Mouse (Mus musculus) layer of hippocampus, postnatal 14 days (tissue): ENCODE measurements around the gene Tnks1bp1. TPM values are rescaled to one million over a fixed set of nuclear protein-coding genes. Genes with fewer than 3 reads are reported as not detected.

ENCODE experiments used
- DNase-seq, 2 experiments: peaks; one replicate each; pipeline ENCODE4 v3.0.0; 2021 to 2022; ENCODE audit warnings: low spot score in 2 of 2, mixed read lengths in 1 of 2
- long read RNA-seq, 2 experiments: library from polyadenylated mRNA; stranded (forward); transcript quantifications; one replicate each; pipeline ENCODE4 v2.0.0; 2021
- total RNA-seq, 2 experiments: library from RNA; stranded (reverse); gene quantifications; 2 replicates each; pipeline ENCODE4 v1.2.3; 2021

The Tnks1bp1 gene
- 100 to 1,000 TPM; 128 to 141 TPM for total RNA-seq
- long read RNA-seq, experiment 1, full-length matches to known transcripts, result 2 of 17 reads
- long read RNA-seq, experiment 1, partial matches to known transcripts, result 11 of 17 reads
- long read RNA-seq, experiment 1, other reads (novel, unspliced or antisense), result 4 of 17 reads
- long read RNA-seq, experiment 2, partial matches to known transcripts, result 11 of 16 reads
- long read RNA-seq, experiment 2, other reads (novel, unspliced or antisense), result 5 of 16 reads

GRCm38 (mm10) chr2:85047596-85048167 lies at the start of gene Tnks1bp1:
TSS of gene Tnks1bp1 (plus strand) at chr2:85048022.
- peak; percentile 90 to 95 for DNase-seq

DNA sequence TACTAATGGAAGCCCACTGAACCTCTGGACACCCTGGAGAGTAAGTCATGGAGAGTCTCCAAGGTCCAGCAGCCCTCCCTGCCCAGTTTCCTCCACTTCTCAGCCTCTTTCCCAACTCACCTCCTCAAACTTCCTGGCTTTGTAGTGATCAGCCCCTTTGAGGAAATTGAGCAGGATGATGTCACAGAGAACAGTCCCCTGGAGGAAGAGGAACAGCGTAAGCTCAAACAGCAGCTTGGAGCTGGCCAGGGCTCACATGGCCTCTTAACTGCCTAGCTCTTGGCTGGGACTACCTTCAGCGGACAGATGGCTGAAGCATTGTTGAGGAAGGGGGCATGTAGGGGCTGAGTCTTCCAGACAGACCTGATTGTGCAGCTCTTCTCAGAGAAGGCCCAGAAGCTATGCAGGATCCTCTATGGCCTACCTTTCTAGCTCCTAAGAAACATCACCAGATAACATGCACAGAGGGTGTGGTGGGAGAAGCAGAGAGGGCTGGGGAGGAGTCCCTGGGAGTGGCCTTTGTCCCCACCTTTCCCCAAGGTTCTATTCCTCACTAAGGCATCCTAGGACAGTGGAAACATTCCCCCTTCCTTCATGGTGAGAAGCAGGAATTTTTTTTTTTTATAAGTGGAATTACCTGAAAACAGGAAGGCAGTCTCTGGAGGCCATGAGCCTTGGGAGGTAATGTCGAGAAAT lies 48.2 kb upstream of the Tnks1bp1 start:
- no peak for DNase-seq

DNA sequence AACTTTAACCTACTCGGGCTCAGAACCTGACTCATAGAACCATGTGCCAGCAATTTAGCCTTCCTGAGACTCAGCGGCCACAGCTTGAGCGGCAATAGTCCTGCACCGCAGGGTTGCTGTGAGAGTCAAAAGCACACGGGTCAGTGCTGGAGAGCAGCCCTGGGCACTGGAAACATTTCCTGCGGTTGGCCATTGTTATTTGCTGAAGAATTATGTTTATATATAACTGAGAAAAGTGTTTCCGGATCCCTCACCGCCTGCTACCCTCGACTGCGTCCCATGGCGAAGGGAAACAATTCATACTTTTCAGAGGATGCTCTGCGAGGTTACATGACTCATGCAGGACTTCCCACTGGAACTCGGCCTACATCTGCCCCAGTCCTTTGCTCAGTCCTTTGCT lies 46.3 kb upstream of the Tnks1bp1 start:
- no peak for DNase-seq

DNA sequence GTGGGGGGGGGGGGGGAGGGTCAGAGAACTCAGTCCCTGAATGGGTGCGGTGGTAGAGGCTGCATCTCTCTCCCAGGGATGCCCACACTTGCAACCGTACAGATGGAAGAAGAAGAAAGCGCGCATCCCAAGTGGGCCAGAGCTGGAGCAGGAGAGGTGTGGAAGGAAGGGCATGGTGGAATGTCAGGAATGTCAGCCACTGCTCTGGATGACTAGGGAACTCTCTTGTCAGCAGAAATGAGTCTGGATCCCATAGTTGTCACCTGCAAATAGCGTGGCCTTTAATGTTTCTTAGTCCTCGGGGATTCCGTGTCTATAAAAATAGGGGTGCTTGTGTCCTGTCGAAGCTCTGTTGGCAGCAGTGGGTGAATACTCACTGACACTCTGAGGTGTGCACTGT lies 45.2 kb upstream of the Tnks1bp1 start:
- no peak for DNase-seq

- DNase-seq, result peak in 1 of 2 experiments; percentile 29
These were observed 43.5 kb upstream of the Tnks1bp1 start for GRCm38 (mm10) chr2:85004341-85004740.

DNA sequence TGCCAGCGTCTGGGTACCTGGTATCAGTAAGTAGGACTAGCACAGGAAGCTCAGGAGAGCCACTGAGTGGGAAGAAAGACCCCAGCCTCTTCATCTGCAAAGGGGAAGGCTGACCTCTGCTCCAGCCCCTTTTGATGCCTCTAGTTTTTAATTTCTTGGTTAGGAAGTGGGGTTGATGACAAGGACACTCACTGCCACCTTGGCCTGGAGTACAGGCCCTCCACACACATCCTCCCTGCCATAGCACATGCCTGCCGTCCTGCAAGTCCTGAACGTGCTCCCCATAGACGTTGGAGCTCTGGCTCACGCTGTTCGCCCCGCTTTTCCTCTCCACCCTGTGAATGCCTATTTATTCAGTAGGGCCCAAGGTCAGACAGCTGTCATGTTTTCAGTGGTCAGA lies 41.2 kb upstream of the Tnks1bp1 start:
- no peak for DNase-seq

DNA sequence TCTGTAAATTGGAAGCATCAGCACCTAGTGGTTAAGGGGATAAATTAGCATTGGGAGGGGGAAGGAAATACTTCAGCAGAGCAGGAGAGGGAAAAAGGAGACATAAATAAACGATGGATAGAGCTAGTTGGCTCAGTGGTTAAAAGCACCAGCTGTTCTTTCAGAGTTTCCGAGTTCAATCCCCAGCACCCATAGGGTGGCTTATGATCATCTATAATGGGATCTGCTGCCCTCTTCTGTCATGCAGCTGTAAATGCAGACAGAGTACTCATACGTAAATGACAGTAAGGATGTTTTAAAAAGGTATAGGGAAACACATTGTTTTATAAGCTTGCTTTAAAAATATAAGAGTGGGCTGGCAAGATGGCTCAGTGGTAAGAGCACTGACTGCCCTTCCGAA lies 40.1 kb upstream of the Tnks1bp1 start:
- DNase-seq, result no peak

GRCm38 (mm10) chr2:85009212-85009611 lies 38.6 kb upstream of the Tnks1bp1 start:
- no peak for DNase-seq

DNA sequence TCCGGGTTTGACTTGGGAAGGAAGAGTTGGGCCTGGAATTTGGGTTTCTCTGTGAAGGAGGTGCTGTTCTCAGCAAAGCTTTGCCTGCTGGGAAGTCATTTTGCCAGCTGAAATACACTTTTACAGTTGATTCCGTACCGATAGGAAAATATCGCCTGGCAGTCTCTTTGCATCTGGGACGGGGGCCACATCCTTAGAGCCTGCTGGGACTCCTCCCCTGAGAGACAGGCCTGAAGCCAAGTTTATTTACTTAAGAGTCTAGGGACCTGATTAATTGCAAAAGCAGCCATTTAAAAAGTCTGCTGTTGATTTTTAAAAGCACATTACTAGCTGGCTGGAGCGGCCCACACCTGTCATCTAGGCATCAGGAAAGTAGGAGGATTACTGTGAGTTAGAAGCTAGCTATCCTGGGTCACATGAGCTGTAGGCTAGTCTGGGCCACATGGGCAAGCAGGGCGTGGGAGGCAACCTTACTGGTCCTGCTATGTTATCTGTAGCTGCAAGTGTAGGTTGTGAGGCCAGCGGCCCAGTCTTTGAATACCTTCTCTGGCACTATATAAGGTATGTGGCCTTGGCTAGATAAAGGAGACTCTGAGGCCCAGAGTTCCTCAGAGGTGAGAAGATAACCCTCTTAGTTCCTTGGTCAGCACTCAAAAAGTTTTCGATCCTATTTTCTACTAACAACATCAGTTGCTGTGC lies 35.8 kb upstream of the Tnks1bp1 start:
- no peak for DNase-seq

- peak in 1 of 2 experiments; percentile 50 for DNase-seq
These were observed 35.1 kb upstream of the Tnks1bp1 start for GRCm38 (mm10) chr2:85012679-85013078.

- DNase-seq, result no peak
These were observed 33.8 kb upstream of the Tnks1bp1 start for GRCm38 (mm10) chr2:85013826-85014587.

GRCm38 (mm10) chr2:85014588-85014982 lies 33.2 kb upstream of the Tnks1bp1 start:
- DNase-seq, result peak; percentile 56 to 72

GRCm38 (mm10) chr2:85022043-85022442 lies 25.8 kb upstream of the Tnks1bp1 start:
- DNase-seq, result peak in 1 of 2 experiments; percentile 57

- DNase-seq, result no peak
These were observed 21.6 kb upstream of the Tnks1bp1 start for GRCm38 (mm10) chr2:85026178-85026577.

GRCm38 (mm10) chr2:85027281-85027680 lies 20.5 kb upstream of the Tnks1bp1 start:
- DNase-seq, result no peak

DNA sequence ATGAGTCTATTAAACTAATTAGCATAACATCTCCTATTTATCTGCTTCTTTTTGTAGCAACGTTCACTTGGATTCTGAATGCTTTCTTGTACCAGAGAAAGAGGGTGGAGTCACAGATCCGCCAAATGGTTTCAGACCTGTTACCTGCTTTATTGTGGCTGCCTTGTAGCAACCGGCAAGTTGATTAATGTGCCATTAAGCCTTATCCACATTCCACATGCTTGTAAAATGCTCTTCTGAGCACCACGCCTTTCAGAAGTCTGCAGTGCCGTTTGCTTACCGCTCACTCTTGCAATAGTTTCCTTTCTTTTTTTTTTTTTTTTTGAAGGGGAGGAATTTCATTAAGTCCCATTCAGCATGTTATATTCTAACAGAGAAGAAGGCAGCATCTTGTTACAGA lies 17.9 kb upstream of the Tnks1bp1 start:
- DNase-seq, result no peak

- no peak for DNase-seq
These were observed 16.8 kb upstream of the Tnks1bp1 start for GRCm38 (mm10) chr2:85030989-85031388.

DNA sequence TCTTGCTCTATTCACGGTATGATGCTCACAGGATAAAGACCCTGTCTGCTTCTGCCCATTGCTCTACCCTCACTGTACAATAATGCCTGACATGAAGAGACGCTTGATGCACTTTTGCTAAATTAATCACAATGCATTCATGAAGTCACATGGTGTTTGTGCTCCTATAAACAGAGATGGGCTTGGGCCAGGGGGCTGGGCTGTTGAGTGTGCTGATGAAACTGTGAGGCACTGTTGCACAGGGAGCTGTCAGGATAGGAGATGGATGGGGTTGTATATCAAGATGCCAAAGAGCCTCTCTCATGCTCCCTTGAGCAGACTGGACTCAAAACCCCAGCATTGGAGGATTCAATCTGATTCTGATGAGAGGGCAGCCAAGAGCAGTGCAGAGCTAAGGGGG lies 14.7 kb upstream of the Tnks1bp1 start:
- no peak for DNase-seq

GRCm38 (mm10) chr2:85034169-85034568 lies 13.7 kb upstream of the Tnks1bp1 start:
- DNase-seq, result no peak

GRCm38 (mm10) chr2:85036507-85037046 lies 11.2 kb upstream of the Tnks1bp1 start:
- DNase-seq, result no peak
